Mouse (Mus musculus) ES-Bruce4 (cell line): ENCODE results near the gene Btbd16. TPM values are rescaled to one million over a fixed set of nuclear protein-coding genes. Genes with fewer than 3 reads are reported as not detected.
A peak's percentile ranks its signal among the peaks of the same experiment; 100 is the strongest.

Source experiments
- H3K27ac ChIP-seq: 2 replicates; pipeline ENCODE4 v1.5.1; 2012; ENCODE audit warnings: low read length, inconsistent platforms; ENCODE audit not compliant: insufficient read depth
- H3K27me3 ChIP-seq: 2 replicates; pipeline ENCODE4 v1.6.1; 2012; ENCODE audit warnings: mild to moderate bottlenecking, low read length, inconsistent platforms; ENCODE audit not compliant: control insufficient read depth, poor library complexity, insufficient read depth, severe bottlenecking
- H3K36me3 ChIP-seq: 2 replicates; pipeline ENCODE4 v1.6.1; 2012; ENCODE audit warnings: inconsistent platforms, mild to moderate bottlenecking, low read length, moderate library complexity; ENCODE audit not compliant: control insufficient read depth, poor library complexity, insufficient read depth, severe bottlenecking
- H3K4me1 ChIP-seq: one replicate; pipeline ENCODE4 v1.8.1; 2011; ENCODE audit warnings: low read length; ENCODE audit not compliant: control insufficient read depth, insufficient read depth
- H3K4me3 ChIP-seq: 2 replicates; pipeline ENCODE4 v1.5.1; 2011; ENCODE audit warnings: low read depth, mild to moderate bottlenecking, low read length
- H3K9ac ChIP-seq: 2 replicates; pipeline ENCODE4 v1.6.1; 2012; ENCODE audit warnings: low read depth, mild to moderate bottlenecking, inconsistent platforms; ENCODE audit not compliant: poor library complexity, severe bottlenecking
- H3K9me3 ChIP-seq: replicated peaks from 2 replicates; pipeline ENCODE4 v1.6.1; 2012; ENCODE audit warnings: mild to moderate bottlenecking, low read length, inconsistent platforms; ENCODE audit not compliant: control insufficient read depth, poor library complexity, insufficient read depth, severe bottlenecking
- CTCF ChIP-seq: IDR thresholded peaks from one replicate; pipeline ENCODE4 v1.8.1; 2011; ENCODE audit warnings: low read depth, low read length
- EP300 ChIP-seq: IDR thresholded peaks from 2 replicates; pipeline ENCODE4 v1.6.1; 2011; ENCODE audit warnings: low read depth, low read length; ENCODE audit not compliant: insufficient read depth
- POLR2A ChIP-seq: IDR thresholded peaks from one replicate; pipeline ENCODE4 v1.8.1; 2011; ENCODE audit warnings: low read length; ENCODE audit not compliant: insufficient read depth
- polyA plus RNA-seq: library from polyadenylated mRNA; stranded (reverse); fragments of >200 nt; gene quantifications from 2 replicates; pipeline ENCODE4 v1.2.4, GENCODE M21; 2011; ENCODE audit warnings: low read depth; ENCODE audit not compliant: missing spikeins, insufficient read depth, insufficient read length

Gene Btbd16
- polyA plus RNA-seq, 1 experiment: not detected

- TF ChIP-seq EP300 (no peak), CTCF (no peak), POLR2A (no peak)
- Histone ChIP-seq H3K4me3 (no peak overlapping the region), H3K36me3 (no peaks in the 10 kb centered on the region), H3K27me3 (no peaks in the 10 kb centered on the region), H3K9ac (no peak overlapping the region), H3K27ac (no peak overlapping the region), H3K9me3 (no peaks in the 10 kb centered on the region), H3K4me1 (peaks cover 1% of the 10 kb centered on the region)
Observed at GRCm38 (mm10) chr7:130864711-130865110, 90.8 kb downstream of the Btbd16 start.

- peaks cover 1% of the 10 kb centered on the region for H3K4me1 ChIP-seq
- no peak within 1 kb of the TSS for H3K27ac ChIP-seq
- TF ChIP-seq POLR2A (peak; percentile 16), EP300 (no peak), CTCF (no peak)
- H3K4me3 ChIP-seq: peak within 1 kb of the TSS; percentile 85
- H3K9ac ChIP-seq: peak within 1 kb of the TSS; percentile 89
- no peaks in the 10 kb centered on the region for H3K36me3 ChIP-seq
- H3K27me3 ChIP-seq: no peaks in the 10 kb centered on the region
- no peaks in the 10 kb centered on the region for H3K9me3 ChIP-seq
Observed at GRCm38 (mm10) chr7:130865613-130866591, 92.0 kb downstream of the Btbd16 start, which contains the start of gene Plekha1. Gene Plekha1 (plus strand): TSS chr7:130865756.

- Histone ChIP-seq H3K9me3 (no peaks in the 10 kb centered on the region), H3K4me3 (peak overlapping the region; percentile 85), H3K4me1 (peaks cover 1% of the 10 kb centered on the region), H3K27ac (no peak overlapping the region), H3K27me3 (no peaks in the 10 kb centered on the region), H3K9ac (peak overlapping the region; percentile 89), H3K36me3 (no peaks in the 10 kb centered on the region)
- TF ChIP-seq CTCF: no peak
- no peak for TF ChIP-seq EP300
- no peak for TF ChIP-seq POLR2A
Observed at GRCm38 (mm10) chr7:130866640-130867039, 92.8 kb downstream of the Btbd16 start.

- Histone ChIP-seq H3K4me3 (no peak overlapping the region), H3K27ac (no peak overlapping the region), H3K36me3 (no peaks in the 10 kb centered on the region), H3K9ac (no peak overlapping the region), H3K4me1 (no peaks in the 10 kb centered on the region), H3K9me3 (no peaks in the 10 kb centered on the region), H3K27me3 (no peaks in the 10 kb centered on the region)
- no peak for TF ChIP-seq POLR2A
- no peak for TF ChIP-seq CTCF
- no peak for TF ChIP-seq EP300
Observed at GRCm38 (mm10) chr7:130867256-130867655, 93.4 kb downstream of the Btbd16 start.

Other genes starting within 250 kb of the Btbd16 start
- 152 and 161 TPM in 2 replicates for gene Nsmce4a, start 201.0 kb upstream of the Btbd16 start, polyA plus RNA-seq
- gene Tacc2, start 196.6 kb upstream of the Btbd16 start, polyA plus RNA-seq: 80.9 and 98.7 TPM in 2 replicates
- gene Plekha1, start 91.7 kb downstream of the Btbd16 start, polyA plus RNA-seq: 183 and 196 TPM in 2 replicates
- gene Htra1, start 162.0 kb downstream of the Btbd16 start, polyA plus RNA-seq: 33.2 and 34.2 TPM in 2 replicates